Mouse (Mus musculus): ENCODE measurements around the gene Shc3.

Gene Shc3

GRCm38 (mm10) chr13:51568501-51568901 is 718 bp downstream of the Shc3 start:
- peak; percentile 14 to 31 for DNase-seq

GRCm38 (mm10) chr13:51567411-51567851 is 1.8 kb downstream of the Shc3 start:
- peak; percentile 47 to 58 for DNase-seq

GRCm38 (mm10) chr13:51567078-51567395 is 2.2 kb downstream of the Shc3 start:
- peak; percentile 30 to 36 for DNase-seq

GRCm38 (mm10) chr13:51566371-51567077 is 2.7 kb downstream of the Shc3 start:
- peak in 1 of 2 experiments; percentile 6 for DNase-seq

GRCm38 (mm10) chr13:51564741-51565140 is 4.5 kb downstream of the Shc3 start:
- DNase-seq = no peak

- DNase-seq = no peak
These were observed 15.9 kb downstream of the Shc3 start for GRCm38 (mm10) chr13:51553343-51553742.

- no peak for DNase-seq
These were observed 17.0 kb downstream of the Shc3 start for GRCm38 (mm10) chr13:51552233-51552632.

- DNase-seq = no peak
These were observed 17.4 kb downstream of the Shc3 start for GRCm38 (mm10) chr13:51551824-51552223.

- no peak for DNase-seq
These were observed 29.4 kb downstream of the Shc3 start for GRCm38 (mm10) chr13:51539816-51540215.

GRCm38 (mm10) chr13:51535326-51535725 is 33.9 kb downstream of the Shc3 start:
- DNase-seq = no peak

GRCm38 (mm10) chr13:51526480-51526879 is 42.7 kb downstream of the Shc3 start:
- peak in 1 of 2 experiments; percentile 7 for DNase-seq

GRCm38 (mm10) chr13:51524316-51524715 is 44.9 kb downstream of the Shc3 start:
- DNase-seq = no peak

GRCm38 (mm10) chr13:51523311-51523710 is 45.9 kb downstream of the Shc3 start:
- no peak for DNase-seq

- DNase-seq = no peak
These were observed 50.3 kb downstream of the Shc3 start for GRCm38 (mm10) chr13:51518880-51519279.

- DNase-seq = no peak
These were observed 51.3 kb downstream of the Shc3 start for GRCm38 (mm10) chr13:51517943-51518342.

GRCm38 (mm10) chr13:51508836-51509235 is 60.4 kb downstream of the Shc3 start:
- no peak for DNase-seq

- DNase-seq = no peak
These were observed 63.5 kb downstream of the Shc3 start for GRCm38 (mm10) chr13:51505711-51506110.

GRCm38 (mm10) chr13:51499769-51500168 is 69.5 kb downstream of the Shc3 start:
- no peak for DNase-seq

- no peak for DNase-seq
These were observed 75.5 kb downstream of the Shc3 start for GRCm38 (mm10) chr13:51493676-51494075.

- DNase-seq = no peak
These were observed 77.4 kb downstream of the Shc3 start for GRCm38 (mm10) chr13:51491649-51492435.

- DNase-seq = no peak
These were observed 79.0 kb downstream of the Shc3 start for GRCm38 (mm10) chr13:51490195-51490594.

GRCm38 (mm10) chr13:51488945-51489344 is 80.3 kb downstream of the Shc3 start:
- DNase-seq = peak; percentile 42 to 46

GRCm38 (mm10) chr13:51485291-51485690 is 83.9 kb downstream of the Shc3 start:
- DNase-seq = no peak

- no peak for DNase-seq
These were observed 86.4 kb downstream of the Shc3 start for GRCm38 (mm10) chr13:51482786-51483185.

All from kidney, postnatal 4 days (tissue).